Comparison of ENCODE assay signal across 18 mouse cellular contexts in genomic region chr10:91195680-91196079, GRCm38 (mm10).
"Had no signal": no experiment of that assay in that cellular context is flagged by ENCODE, and none has a peak within 500 bp of the region (broad histone marks: within the 10 kb centered on the region; RNA-seq: fewer than 3 reads in every experiment).

No protein-coding gene starts in this region.

- H3K27ac ChIP-seq: liver, embryonic 14.5 days; midbrain, embryonic 12.5 days; neural tube, embryonic 13.5 days; neural tube, embryonic 15.5 days had no signal

- H3K9me3 ChIP-seq: midbrain, embryonic 12.5 days; neural tube, embryonic 15.5 days had no signal

- H3K4me1 ChIP-seq: midbrain, embryonic 12.5 days; neural tube, embryonic 13.5 days; neural tube, embryonic 15.5 days had no signal

- H3K27me3 ChIP-seq: midbrain, embryonic 12.5 days; neural tube, embryonic 13.5 days; neural tube, embryonic 15.5 days had no signal

- DNase-seq: lung, adult 18-20 months; lung, embryonic 14.5 days; lung, postnatal 10 days; midbrain, embryonic 14.5 days; retina, postnatal 1 day; right cerebral cortex, adult 18-20 months; right cerebral cortex, postnatal 25 days; right cerebral cortex, postnatal 4 days; spleen, adult 18-20 months; thymus, adult 18-20 months; thymus, postnatal 14 days; thymus, postnatal 36 days had no signal

- ATAC-seq: midbrain, embryonic 16.5 days had no signal

- H3K4me2 ChIP-seq: lung, embryonic 14.5 days; midbrain, embryonic 12.5 days; neural tube, embryonic 13.5 days; neural tube, embryonic 15.5 days had no signal

- H3K9ac ChIP-seq: liver, embryonic 14.5 days; lung, embryonic 14.5 days; midbrain, embryonic 12.5 days; neural tube, embryonic 13.5 days; neural tube, embryonic 15.5 days had no signal

- H3K36me3 ChIP-seq: midbrain, embryonic 12.5 days; neural tube, embryonic 13.5 days; neural tube, embryonic 15.5 days had no signal

- H3K4me3 ChIP-seq: midbrain, embryonic 12.5 days; myocyte; neural tube, embryonic 13.5 days; neural tube, embryonic 15.5 days had no signal
